Mouse (Mus musculus) liver, postnatal 0 days (tissue): ENCODE results near the gene Dnajc15. TPM values are rescaled to one million over a fixed set of nuclear protein-coding genes. Genes with fewer than 3 reads are reported as not detected.

Source experiments
- ATAC-seq: fragments of 200-750 bp; cut with Nextera tagmentation; 2 replicates; pipeline ENCODE4 v1.8.0; 2017; ENCODE audit warnings: mild to moderate bottlenecking, moderate library complexity
- DNase-seq: peaks from one replicate; pipeline ENCODE4 v3.0.0-alpha.2; 2016
- H3K27ac ChIP-seq: fragments of 300-500 bp; sonication (generic); 2 replicates; pipeline ENCODE4 v1.5.1; 2014; ENCODE audit warnings: antibody characterized with exemption, moderate library complexity, mild to moderate bottlenecking, low read depth
- H3K27me3 ChIP-seq: fragments of 300-500 bp; sonication (generic); 2 replicates; pipeline ENCODE4 v1.6.1; 2014; ENCODE audit warnings: low read length, control low read depth, mixed read lengths; ENCODE audit not compliant: insufficient read depth
- H3K36me3 ChIP-seq: fragments of 300-500 bp; sonication (generic); replicated peaks from 2 replicates; pipeline ENCODE4 v1.6.1; 2014; ENCODE audit warnings: mild to moderate bottlenecking, control low read depth, low read length, moderate library complexity, mixed read lengths; ENCODE audit not compliant: insufficient read depth
- H3K4me1 ChIP-seq: fragments of 300-500 bp; sonication (generic); 2 replicates; pipeline ENCODE4 v1.6.1; 2014; ENCODE audit warnings: antibody characterized with exemption, mild to moderate bottlenecking, control low read depth; ENCODE audit not compliant: insufficient read depth
- H3K4me2 ChIP-seq: fragments of 300-500 bp; sonication (generic); 2 replicates; pipeline ENCODE4 v1.6.1; 2014; ENCODE audit warnings: low read depth, mild to moderate bottlenecking, low read length, moderate library complexity, mixed read lengths
- H3K4me3 ChIP-seq: fragments of 300-500 bp; sonication (generic); 2 replicates; pipeline ENCODE4 v1.5.1; 2014; ENCODE audit warnings: low read depth, low read length
- H3K9ac ChIP-seq: fragments of 300-500 bp; sonication (generic); replicated peaks from 2 replicates; pipeline ENCODE4 v1.6.1; 2014; ENCODE audit warnings: mild to moderate bottlenecking, moderate library complexity
- H3K9me3 ChIP-seq: fragments of 300-500 bp; sonication (generic); 2 replicates; pipeline ENCODE4 v1.6.1; 2016; ENCODE audit warnings: mild to moderate bottlenecking, control low read depth, low read length, mixed read lengths
- CTCF ChIP-seq: sonication (generic); IDR thresholded peaks from 2 replicates; pipeline ENCODE4 v1.5.1; 2016; ENCODE audit warnings: antibody characterized with exemption, low read depth
- EP300 ChIP-seq: IDR thresholded peaks from 2 replicates; pipeline ENCODE4 v1.6.1; 2016; ENCODE audit warnings: antibody characterized with exemption, low read depth, mild to moderate bottlenecking
- WGBS: fragments of 180-500 bp; shearing (Covaris S2); extraction: QIAGEN DNeasy Blood & Tissue Kit; methylation state at CpG from one replicate; pipeline ENCODE4 v1.1.7; 2014; ENCODE audit not compliant: insufficient replicate concordance; 5-methylcytosine and 5-hydroxymethylcytosine counted together
- polyA plus RNA-seq: library from polyadenylated mRNA; unstranded; fragments of >200 nt; fragmentation: Nextera tagmentation; extraction: Ambion mirVana; gene quantifications from 2 replicates; pipeline ENCODE4 v1.2.1, GENCODE M21; 2015

Gene Dnajc15
- polyA plus RNA-seq, 1 experiment from 2014 or later: 68.5 TPM

DNA sequence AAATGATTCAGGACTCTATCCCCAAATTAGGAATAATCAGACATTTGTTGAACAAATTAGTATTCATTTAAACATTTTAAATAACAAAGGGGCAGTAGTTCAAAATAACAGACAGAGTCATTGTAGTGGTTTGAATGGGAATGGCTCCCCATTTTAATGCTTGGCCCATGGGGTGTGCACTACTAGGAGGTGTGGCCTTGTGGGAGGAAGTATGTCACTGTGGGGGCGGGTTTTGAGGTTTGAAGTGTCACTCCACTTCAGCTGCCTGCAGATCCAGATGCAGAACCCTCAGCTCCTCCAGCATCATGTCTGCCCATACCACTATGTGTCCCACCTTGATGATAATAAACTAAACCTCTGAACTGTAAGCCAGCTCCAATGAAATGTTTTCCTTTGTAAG lies 26.6 kb downstream of the Dnajc15 start:
- Histone ChIP-seq H3K4me2 (no peak overlapping the region), H3K4me1 (no peaks in the 10 kb centered on the region; the same call in 1 of the 2 replicates), H3K4me3 (no peak overlapping the region), H3K36me3 (peaks cover 4% of the 10 kb centered on the region; the same call in 1 of the 2 replicates), H3K9me3 (no peaks in the 10 kb centered on the region), H3K27ac (no peak overlapping the region), H3K9ac (no peak overlapping the region), H3K27me3 (no peaks in the 10 kb centered on the region)
- DNase-seq: no peak
- WGBS: 65% methylated on average over 1 of the region's 1 CpGs
- no peak for ATAC-seq
- no peak for TF ChIP-seq CTCF
- TF ChIP-seq EP300: no peak

DNA sequence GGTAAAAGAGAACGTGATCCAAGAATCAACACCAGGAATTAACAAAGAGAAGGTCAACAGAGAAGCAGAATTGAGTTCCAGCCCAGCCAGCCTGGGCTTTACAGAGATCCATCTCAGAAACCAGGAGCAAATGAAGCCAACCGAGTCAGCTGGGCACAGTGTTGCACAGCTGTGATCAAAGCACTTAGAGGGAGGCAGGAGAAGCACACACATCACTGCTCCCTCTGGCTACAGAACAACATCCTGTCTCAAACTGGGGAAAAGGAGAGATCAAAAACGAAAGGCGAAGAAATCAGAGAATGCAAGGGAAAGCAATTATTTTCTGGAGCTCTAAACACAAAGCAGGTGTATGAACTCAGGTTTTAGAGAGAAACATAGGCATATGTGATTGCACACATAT lies 28.7 kb downstream of the Dnajc15 start:
- ATAC-seq (no peak), DNase-seq (no peak)
- Histone ChIP-seq H3K36me3 (0 out of 2 replicates have a peak, but pooled peaks cover 2% of the 10 kb centered on the region), H3K4me1 (no peaks in the 10 kb centered on the region; the same call in 1 of the 2 replicates), H3K27me3 (no peaks in the 10 kb centered on the region), H3K9ac (no peak overlapping the region), H3K4me2 (no peak overlapping the region), H3K4me3 (no peak overlapping the region), H3K9me3 (no peaks in the 10 kb centered on the region), H3K27ac (no peak overlapping the region)
- TF ChIP-seq EP300: no peak
- no peak for TF ChIP-seq CTCF
- WGBS: 65% methylated on average over 4 of the region's 4 CpGs

DNA sequence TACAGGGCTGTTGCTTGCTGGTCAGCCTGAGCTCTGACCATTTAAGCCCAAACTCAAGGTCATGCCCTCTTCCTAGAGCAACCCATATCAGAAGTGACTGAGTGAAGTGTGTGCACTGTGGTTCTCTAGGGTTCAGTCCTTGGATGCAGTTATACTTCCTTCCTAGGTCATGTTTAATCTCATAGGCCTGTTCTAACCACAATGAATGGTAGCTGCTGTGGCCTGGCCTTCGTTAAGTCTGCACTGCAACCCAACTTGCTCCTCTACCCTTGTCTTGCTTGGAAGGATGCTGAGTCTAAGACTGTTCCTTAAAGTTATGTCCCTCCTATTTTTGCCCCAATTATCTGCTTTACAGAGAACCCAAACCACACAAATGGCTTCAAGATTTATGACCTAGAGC lies 29.4 kb downstream of the Dnajc15 start:
- 39% methylated on average over 1 of the region's 1 CpGs for WGBS
- ATAC-seq (no peak), DNase-seq (no peak)
- no peak overlapping the region for H3K27ac ChIP-seq
- TF ChIP-seq EP300: no peak
- TF ChIP-seq CTCF: no peak
- no peak overlapping the region for H3K4me2 ChIP-seq
- H3K36me3 ChIP-seq: 0 out of 2 replicates have a peak, but pooled peaks cover 2% of the 10 kb centered on the region
- H3K4me1 ChIP-seq: no peaks in the 10 kb centered on the region; the same call in 1 of the 2 replicates
- H3K4me3 ChIP-seq: no peak overlapping the region
- no peaks in the 10 kb centered on the region for H3K9me3 ChIP-seq
- H3K9ac ChIP-seq: no peak overlapping the region
- no peaks in the 10 kb centered on the region for H3K27me3 ChIP-seq

DNA sequence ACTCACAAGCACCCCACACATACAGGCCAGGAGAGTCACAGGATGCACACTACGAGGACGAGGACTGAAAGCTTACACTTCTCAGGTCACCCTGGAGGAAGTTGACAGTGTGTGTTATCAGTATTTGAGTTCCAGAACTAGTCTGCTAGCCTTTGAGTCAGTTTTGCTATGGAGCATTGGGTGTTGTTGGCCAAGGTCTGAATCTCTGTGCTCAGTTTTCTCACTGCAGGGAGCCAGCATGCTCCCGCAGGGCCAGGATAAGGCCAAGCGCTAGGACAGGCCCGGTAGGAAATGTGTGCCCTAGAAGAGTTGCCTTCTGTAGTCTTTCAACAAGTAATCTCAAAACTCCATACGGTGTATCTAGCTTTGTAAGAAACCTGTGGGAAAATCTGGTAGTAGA lies 34.4 kb downstream of the Dnajc15 start:
- TF ChIP-seq EP300: no peak
- no peak for TF ChIP-seq CTCF
- no peak overlapping the region for H3K4me2 ChIP-seq
- H3K4me1 ChIP-seq: no peaks in the 10 kb centered on the region
- H3K27ac ChIP-seq: no peak overlapping the region
- DNase-seq (no peak), ATAC-seq (no peak)
- no peaks in the 10 kb centered on the region for H3K27me3 ChIP-seq
- 67% methylated on average over 6 of the region's 6 CpGs for WGBS
- no peak overlapping the region for H3K9ac ChIP-seq
- no peak overlapping the region for H3K4me3 ChIP-seq
- 0 out of 2 replicates have a peak, but pooled peaks cover 2% of the 10 kb centered on the region for H3K36me3 ChIP-seq
- no peaks in the 10 kb centered on the region for H3K9me3 ChIP-seq

DNA sequence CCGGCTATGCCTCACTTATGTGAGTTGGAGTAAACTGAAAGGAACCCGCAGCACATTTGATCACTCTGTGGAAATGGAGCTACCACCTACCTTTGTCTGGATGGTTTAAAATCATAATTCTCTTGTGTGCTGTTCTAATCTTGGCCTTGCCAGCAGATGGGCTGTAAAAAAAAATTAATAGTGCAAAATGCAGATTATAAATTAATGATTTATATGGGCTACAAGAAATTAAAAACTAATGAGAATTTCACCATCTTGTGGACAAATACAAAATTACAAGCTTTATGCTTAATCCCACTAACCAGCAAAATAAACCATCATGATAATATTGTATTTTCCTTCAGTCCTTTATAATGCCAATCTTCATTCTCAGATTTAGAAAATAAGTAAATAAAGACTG lies 34.8 kb downstream of the Dnajc15 start:
- ATAC-seq (no peak), DNase-seq (no peak)
- H3K27ac ChIP-seq: no peak overlapping the region
- no peaks in the 10 kb centered on the region for H3K4me1 ChIP-seq
- 88% methylated on average over 2 of the region's 2 CpGs for WGBS
- H3K4me2 ChIP-seq: no peak overlapping the region
- no peak overlapping the region for H3K4me3 ChIP-seq
- no peaks in the 10 kb centered on the region for H3K9me3 ChIP-seq
- no peaks in the 10 kb centered on the region for H3K27me3 ChIP-seq
- H3K36me3 ChIP-seq: 0 out of 2 replicates have a peak, but pooled peaks cover 2% of the 10 kb centered on the region
- H3K9ac ChIP-seq: no peak overlapping the region
- TF ChIP-seq EP300 (no peak), CTCF (no peak)

DNA sequence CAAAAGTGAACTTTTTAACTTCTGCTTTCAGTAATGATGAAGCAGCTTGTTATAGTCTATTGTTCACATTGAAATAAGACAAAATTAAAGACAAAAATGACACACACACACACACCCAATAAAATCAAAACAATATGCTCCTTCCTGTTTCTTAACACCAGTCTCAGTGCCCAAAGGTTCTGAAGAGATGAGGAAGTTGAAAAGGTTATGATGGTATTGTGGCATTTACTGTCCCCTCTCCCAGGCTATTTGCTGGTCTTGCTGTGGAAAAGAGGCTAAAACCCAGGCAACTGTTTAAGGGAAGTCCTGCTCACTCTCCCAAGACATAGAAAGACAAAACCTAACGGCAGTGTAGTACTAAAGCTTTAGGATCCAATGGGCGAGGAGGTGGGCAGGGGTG lies 38.1 kb downstream of the Dnajc15 start:
- Histone ChIP-seq H3K9ac (no peak overlapping the region), H3K36me3 (no peaks in the 10 kb centered on the region), H3K9me3 (no peaks in the 10 kb centered on the region), H3K4me1 (no peaks in the 10 kb centered on the region), H3K4me3 (no peak overlapping the region), H3K27me3 (no peaks in the 10 kb centered on the region), H3K4me2 (no peak overlapping the region), H3K27ac (no peak overlapping the region)
- ATAC-seq (peak; percentile 13; the same call in 1 of the 2 replicates), DNase-seq (no peak)
- WGBS: 60% methylated on average over 2 of the region's 2 CpGs
- TF ChIP-seq EP300 (no peak), CTCF (no peak)

DNA sequence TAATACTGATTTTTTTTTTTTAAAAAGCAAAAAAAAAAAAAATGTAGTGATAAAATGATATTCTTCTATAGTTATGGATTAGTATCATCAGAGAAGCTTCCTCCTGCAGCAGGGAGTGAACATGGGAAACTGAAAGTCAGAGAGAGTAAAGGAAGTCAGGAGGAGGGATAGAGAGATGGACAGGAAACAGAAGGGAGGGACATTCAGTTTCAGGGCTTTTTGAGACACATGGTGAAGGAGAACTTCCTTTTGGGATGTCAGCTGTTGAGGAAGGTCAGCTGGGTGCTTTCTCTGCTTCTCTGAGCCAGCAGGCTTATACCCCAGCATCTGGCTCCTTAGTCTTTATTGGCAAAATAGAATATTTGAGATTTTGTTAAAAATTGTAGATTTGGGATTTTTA lies 42.6 kb downstream of the Dnajc15 start:
- no peak overlapping the region for H3K4me3 ChIP-seq
- no peak overlapping the region for H3K9ac ChIP-seq
- H3K36me3 ChIP-seq: no peaks in the 10 kb centered on the region
- TF ChIP-seq EP300 (no peak), CTCF (no peak)
- H3K27me3 ChIP-seq: no peaks in the 10 kb centered on the region
- H3K27ac ChIP-seq: no peak overlapping the region
- H3K9me3 ChIP-seq: no peaks in the 10 kb centered on the region
- H3K4me2 ChIP-seq: no peak overlapping the region
- DNase-seq (no peak), ATAC-seq (no peak)
- H3K4me1 ChIP-seq: no peaks in the 10 kb centered on the region
